Mouse (Mus musculus): ENCODE results near the gene Dclk3. TPM values are rescaled to one million over a fixed set of nuclear protein-coding genes. Genes with fewer than 3 reads are reported as not detected.

The Dclk3 gene
- polyA plus RNA-seq, 1 experiment, result 0.09 TPM

- H3K4me1 ChIP-seq (replicated peaks; ENCODE audit: control insufficient read depth, insufficient read depth, low read length), result no peaks in the 10 kb centered on the region
- H3K4me3 ChIP-seq (ENCODE audit: control insufficient read depth, insufficient read depth, low read length), result no peak overlapping the region
- H3K27me3 ChIP-seq (ENCODE audit: control insufficient read depth, insufficient read depth, low read length), result no peaks in the 10 kb centered on the region
- 86% methylated on average over 8 of the region's 8 CpGs for WGBS
- no peak for DNase-seq
- no peak overlapping the region for H3K27ac ChIP-seq (ENCODE audit: control insufficient read depth, insufficient read depth, low read length)
- TF ChIP-seq POLR2A (IDR thresholded peaks at IDR 0.05; ENCODE audit: control insufficient read depth, extremely low read depth, insufficient read depth, low read length, poor library complexity) (no peak), CTCF (IDR thresholded peaks at IDR 0.05; ENCODE audit: borderline replicate concordance, control insufficient read depth, extremely low read depth, insufficient read depth, low read length, poor library complexity) (no peak)
- H3K36me3 ChIP-seq (ENCODE audit: control insufficient read depth, insufficient read depth, low read length), result no peaks in the 10 kb centered on the region
Measured at GRCm38 (mm10) chr9:111428698-111429362, 10.1 kb upstream of the Dclk3 start.

GRCm38 (mm10) chr9:111429363-111429750, 9.5 kb upstream of the Dclk3 start:
- H3K4me3 ChIP-seq (ENCODE audit: control insufficient read depth, insufficient read depth, low read length), result no peak overlapping the region
- H3K4me1 ChIP-seq (replicated peaks; ENCODE audit: control insufficient read depth, insufficient read depth, low read length), result no peaks in the 10 kb centered on the region
- H3K36me3 ChIP-seq (ENCODE audit: control insufficient read depth, insufficient read depth, low read length), result no peaks in the 10 kb centered on the region
- no peak for TF ChIP-seq POLR2A (IDR thresholded peaks at IDR 0.05; ENCODE audit: control insufficient read depth, extremely low read depth, insufficient read depth, low read length, poor library complexity)
- TF ChIP-seq CTCF (IDR thresholded peaks at IDR 0.05; ENCODE audit: borderline replicate concordance, control insufficient read depth, extremely low read depth, insufficient read depth, low read length, poor library complexity), result no peak
- H3K27ac ChIP-seq (ENCODE audit: control insufficient read depth, insufficient read depth, low read length), result no peak overlapping the region
- no peak for DNase-seq
- H3K27me3 ChIP-seq (ENCODE audit: control insufficient read depth, insufficient read depth, low read length), result no peaks in the 10 kb centered on the region
- 75% methylated on average over 2 of the region's 2 CpGs for WGBS

- no peak for DNase-seq
- Histone ChIP-seq H3K27me3 (ENCODE audit: control insufficient read depth, insufficient read depth, low read length) (no peaks in the 10 kb centered on the region; the same call in 1 of the 2 replicates), H3K4me3 (ENCODE audit: control insufficient read depth, insufficient read depth, low read length) (no peak overlapping the region), H3K27ac (ENCODE audit: control insufficient read depth, insufficient read depth, low read length) (no peak overlapping the region), H3K4me1 (replicated peaks; ENCODE audit: control insufficient read depth, insufficient read depth, low read length) (no peaks in the 10 kb centered on the region), H3K36me3 (ENCODE audit: control insufficient read depth, insufficient read depth, low read length) (no peaks in the 10 kb centered on the region)
- WGBS, result 89% methylated on average over 2 of the region's 2 CpGs
- no peak for TF ChIP-seq POLR2A (IDR thresholded peaks at IDR 0.05; ENCODE audit: control insufficient read depth, extremely low read depth, insufficient read depth, low read length, poor library complexity)
- no peak for TF ChIP-seq CTCF (IDR thresholded peaks at IDR 0.05; ENCODE audit: borderline replicate concordance, control insufficient read depth, extremely low read depth, insufficient read depth, low read length, poor library complexity)
Measured at GRCm38 (mm10) chr9:111435429-111435828, 3.5 kb upstream of the Dclk3 start.

GRCm38 (mm10) chr9:111439836-111440201, 938 bp downstream of the Dclk3 start:
- Histone ChIP-seq H3K4me3 (ENCODE audit: control insufficient read depth, insufficient read depth, low read length) (no peak overlapping the region), H3K36me3 (ENCODE audit: control insufficient read depth, insufficient read depth, low read length) (no peaks in the 10 kb centered on the region), H3K4me1 (replicated peaks; ENCODE audit: control insufficient read depth, insufficient read depth, low read length) (no peaks in the 10 kb centered on the region), H3K27ac (ENCODE audit: control insufficient read depth, insufficient read depth, low read length) (no peak overlapping the region), H3K27me3 (ENCODE audit: control insufficient read depth, insufficient read depth, low read length) (no peaks in the 10 kb centered on the region; the same call in 1 of the 2 replicates)
- no peak for DNase-seq
- no peak for TF ChIP-seq POLR2A (IDR thresholded peaks at IDR 0.05; ENCODE audit: control insufficient read depth, extremely low read depth, insufficient read depth, low read length, poor library complexity)
- TF ChIP-seq CTCF (IDR thresholded peaks at IDR 0.05; ENCODE audit: borderline replicate concordance, control insufficient read depth, extremely low read depth, insufficient read depth, low read length, poor library complexity), result no peak
- WGBS, result 80% methylated on average over 8 of the region's 8 CpGs

GRCm38 (mm10) chr9:111440446-111440845, 1.6 kb downstream of the Dclk3 start:
- no peaks in the 10 kb centered on the region for H3K4me1 ChIP-seq (replicated peaks; ENCODE audit: control insufficient read depth, insufficient read depth, low read length)
- WGBS, result 92% methylated on average over 6 of the region's 6 CpGs
- TF ChIP-seq POLR2A (IDR thresholded peaks at IDR 0.05; ENCODE audit: control insufficient read depth, extremely low read depth, insufficient read depth, low read length, poor library complexity), result no peak
- TF ChIP-seq CTCF (IDR thresholded peaks at IDR 0.05; ENCODE audit: borderline replicate concordance, control insufficient read depth, extremely low read depth, insufficient read depth, low read length, poor library complexity), result no peak
- H3K27me3 ChIP-seq (ENCODE audit: control insufficient read depth, insufficient read depth, low read length), result no peaks in the 10 kb centered on the region; the same call in 1 of the 2 replicates
- H3K27ac ChIP-seq (ENCODE audit: control insufficient read depth, insufficient read depth, low read length), result no peak overlapping the region
- H3K36me3 ChIP-seq (ENCODE audit: control insufficient read depth, insufficient read depth, low read length), result no peaks in the 10 kb centered on the region
- no peak overlapping the region for H3K4me3 ChIP-seq (ENCODE audit: control insufficient read depth, insufficient read depth, low read length)
- no peak for DNase-seq

GRCm38 (mm10) chr9:111441151-111441550, 2.3 kb downstream of the Dclk3 start:
- no peaks in the 10 kb centered on the region for H3K4me1 ChIP-seq (replicated peaks; ENCODE audit: control insufficient read depth, insufficient read depth, low read length)
- no peak for DNase-seq
- no peak overlapping the region for H3K4me3 ChIP-seq (ENCODE audit: control insufficient read depth, insufficient read depth, low read length)
- H3K27me3 ChIP-seq (ENCODE audit: control insufficient read depth, insufficient read depth, low read length), result no peaks in the 10 kb centered on the region; the same call in 1 of the 2 replicates
- TF ChIP-seq POLR2A (IDR thresholded peaks at IDR 0.05; ENCODE audit: control insufficient read depth, extremely low read depth, insufficient read depth, low read length, poor library complexity) (no peak), CTCF (IDR thresholded peaks at IDR 0.05; ENCODE audit: borderline replicate concordance, control insufficient read depth, extremely low read depth, insufficient read depth, low read length, poor library complexity) (no peak)
- WGBS, result 94% methylated on average over 2 of the region's 2 CpGs
- H3K27ac ChIP-seq (ENCODE audit: control insufficient read depth, insufficient read depth, low read length), result no peak overlapping the region
- no peaks in the 10 kb centered on the region for H3K36me3 ChIP-seq (ENCODE audit: control insufficient read depth, insufficient read depth, low read length)
